Mouse (Mus musculus) G1E (cell line): ENCODE measurements around the gene Vil1.

Source experiments
- CTCF ChIP-seq: IDR thresholded peaks from 2 replicates; pipeline ENCODE4 v1.5.1; 2012; ENCODE audit warnings: low read depth, low read length, inconsistent platforms, mixed read lengths
- GATA1 ChIP-seq: IDR thresholded peaks from 2 replicates; pipeline ENCODE4 v1.6.1; 2012; ENCODE audit warnings: borderline replicate concordance, low read length, inconsistent platforms, mixed read lengths
- GATA2 ChIP-seq: IDR thresholded peaks from 2 replicates; pipeline ENCODE4 v1.6.1; 2012; ENCODE audit warnings: low read depth, low read length, inconsistent platforms, borderline replicate concordance
- POLR2AphosphoS5 ChIP-seq: IDR thresholded peaks from 2 replicates; pipeline ENCODE4 v1.6.1; 2012; ENCODE audit warnings: low read depth, low read length, inconsistent platforms; ENCODE audit not compliant: insufficient replicate concordance
- TAL1 ChIP-seq: conservative IDR thresholded peaks from 2 replicates; pipeline ENCODE4 v1.6.1; 2012; ENCODE audit warnings: low read depth, low read length, inconsistent platforms, mixed read lengths

DNA sequence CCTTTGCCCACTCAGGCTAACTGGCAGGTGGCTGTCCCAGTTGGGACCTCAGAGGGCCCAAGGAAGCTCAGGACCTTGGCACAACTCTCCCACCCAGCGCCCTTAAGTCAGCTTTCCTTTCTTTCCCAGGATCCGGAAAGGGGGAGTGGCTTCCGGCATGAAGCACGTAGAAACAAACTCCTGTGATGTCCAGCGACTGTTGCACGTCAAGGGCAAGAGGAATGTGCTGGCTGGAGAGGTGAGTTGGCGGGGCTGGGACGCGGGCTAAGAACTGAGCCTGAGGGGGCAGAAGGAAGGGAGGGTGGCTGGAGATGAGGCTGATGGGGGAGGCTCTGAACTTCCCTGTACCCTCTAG lies 10.2 kb downstream of the Vil1 start:
- no peak for TF ChIP-seq CTCF
- TF ChIP-seq TAL1: no peak
- no peak for TF ChIP-seq GATA1
- TF ChIP-seq POLR2AphosphoS5: no peak
- TF ChIP-seq GATA2: no peak
